Mouse (Mus musculus) 3T3-L1 (cell line): Measurements from ENCODE around the gene Dnm1.

ENCODE experiments used
- DNase-seq: peaks from one replicate; pipeline ENCODE4 v3.0.0-alpha.2; 2015; ENCODE audit warnings: low read depth, low spot score

Dnm1 gene

GRCm38 (mm10) chr2:32353007-32353542 lies at the start of gene Dnm1:
Gene Dnm1, minus strand, starts transcription at chr2:32353338.
- peak; percentile 88 for DNase-seq

- peak; percentile 35 for DNase-seq
These were observed 43.6 kb upstream of the Dnm1 start for GRCm38 (mm10) chr2:32396695-32397094.

GRCm38 (mm10) chr2:32395946-32396621 lies 42.9 kb upstream of the Dnm1 start:
- DNase-seq: peak; percentile 99

GRCm38 (mm10) chr2:32395484-32395945 lies 42.4 kb upstream of the Dnm1 start, which contains the start of gene Ptges2:
Gene Ptges2, plus strand, starts transcription at chr2:32395896.
- peak; percentile 92 for DNase-seq

GRCm38 (mm10) chr2:32394973-32395372 lies 41.8 kb upstream of the Dnm1 start:
- DNase-seq: peak; percentile 68

- no peak for DNase-seq
These were observed 38.9 kb upstream of the Dnm1 start for GRCm38 (mm10) chr2:32392063-32392462.

GRCm38 (mm10) chr2:32390871-32391270 lies 37.7 kb upstream of the Dnm1 start:
- no peak for DNase-seq

- DNase-seq: no peak
These were observed 36.0 kb upstream of the Dnm1 start for GRCm38 (mm10) chr2:32389157-32389556.

GRCm38 (mm10) chr2:32387706-32388490 lies 34.8 kb upstream of the Dnm1 start, which contains the start of gene Lcn2:
Gene Lcn2, minus strand, starts transcription at chr2:32388252.
- DNase-seq: no peak

- DNase-seq: no peak
These were observed 29.6 kb upstream of the Dnm1 start for GRCm38 (mm10) chr2:32382689-32383088.

- DNase-seq: peak; percentile 95
These were observed 28.7 kb upstream of the Dnm1 start, which contains the start of gene 1110008P14Rik for GRCm38 (mm10) chr2:32381775-32382223. Gene 1110008P14Rik, minus strand, starts transcription at chr2:32381938.

GRCm38 (mm10) chr2:32381141-32381774 lies 28.1 kb upstream of the Dnm1 start:
- peak; percentile 19 for DNase-seq

GRCm38 (mm10) chr2:32380001-32380500 lies 26.9 kb upstream of the Dnm1 start:
- DNase-seq: peak; percentile 59

GRCm38 (mm10) chr2:32376963-32377362 lies 23.8 kb upstream of the Dnm1 start:
- DNase-seq: no peak

GRCm38 (mm10) chr2:32375317-32375940 lies 22.3 kb upstream of the Dnm1 start:
- no peak for DNase-seq

- DNase-seq: no peak
These were observed 21.1 kb upstream of the Dnm1 start for GRCm38 (mm10) chr2:32374191-32374590.

GRCm38 (mm10) chr2:32367315-32367714 lies 14.2 kb upstream of the Dnm1 start:
- DNase-seq: no peak

GRCm38 (mm10) chr2:32364121-32364520 lies 11.0 kb upstream of the Dnm1 start:
- no peak for DNase-seq

- DNase-seq: peak; percentile 89
These were observed 10.4 kb upstream of the Dnm1 start for GRCm38 (mm10) chr2:32363376-32364106.

GRCm38 (mm10) chr2:32362817-32363340 lies 9.7 kb upstream of the Dnm1 start:
- DNase-seq: peak; percentile 85
